Mouse (Mus musculus) testis, adult 2 months (tissue): ENCODE data around the gene Acin1. TPM values are rescaled to one million over a fixed set of nuclear protein-coding genes. Genes with fewer than 3 reads are reported as not detected.

Experiments used
- H3K27ac ChIP-seq: fragments of 200-500 bp; 2 replicates; pipeline ENCODE4 v1.5.1; 2012; ENCODE audit warnings: low read depth, low read length; ENCODE audit not compliant: control insufficient read depth, insufficient read depth
- H3K27me3 ChIP-seq: fragments of 200-500 bp; 2 replicates; pipeline ENCODE4 v1.6.1; 2012; ENCODE audit warnings: mild to moderate bottlenecking, low read length, moderate library complexity; ENCODE audit not compliant: control insufficient read depth, insufficient read depth
- H3K36me3 ChIP-seq: fragments of 200-500 bp; 2 replicates; pipeline ENCODE4 v1.6.1; 2012; ENCODE audit warnings: mild to moderate bottlenecking, low read length; ENCODE audit not compliant: control insufficient read depth, insufficient read depth
- H3K4me1 ChIP-seq: fragments of 200-500 bp; 2 replicates; pipeline ENCODE4 v1.6.1; 2012; ENCODE audit warnings: low read length; ENCODE audit not compliant: control insufficient read depth, insufficient read depth
- H3K4me3 ChIP-seq: fragments of 200-500 bp; 2 replicates; pipeline ENCODE4 v1.5.1; 2012; ENCODE audit warnings: low read depth, mild to moderate bottlenecking, low read length, moderate library complexity, mixed read lengths; ENCODE audit not compliant: control insufficient read depth
- CTCF ChIP-seq: fragments of 200-500 bp; IDR thresholded peaks from 2 replicates; pipeline ENCODE4 v1.5.1; 2012; ENCODE audit warnings: low read depth, mild to moderate bottlenecking, inconsistent platforms, low read length, moderate library complexity; ENCODE audit not compliant: control insufficient read depth, insufficient read depth, insufficient replicate concordance
- POLR2A ChIP-seq: fragments of 200-500 bp; IDR thresholded peaks from 2 replicates; pipeline ENCODE4 v1.6.1; 2012; ENCODE audit warnings: low read depth, mild to moderate bottlenecking, inconsistent platforms, low read length, moderate library complexity; ENCODE audit not compliant: control insufficient read depth
- polyA plus RNA-seq: library from polyadenylated mRNA; depleted of rRNA; stranded (reverse); fragments of >200 nt; gene quantifications from 2 replicates; pipeline ENCODE4 v1.2.3, GENCODE M21; 2012; rRNA removed

Gene Acin1
- polyA plus RNA-seq, 1 experiment = 117 TPM

GRCm38 (mm10) chr14:54597084-54597483, 89.6 kb downstream of the Acin1 start:
- no peak for TF ChIP-seq POLR2A
- peak; percentile 84; the same call in 1 of the 2 replicates for TF ChIP-seq CTCF
- no peaks in the 10 kb centered on the region for H3K27me3 ChIP-seq
- no peaks in the 10 kb centered on the region for H3K36me3 ChIP-seq
- H3K4me3 ChIP-seq = no peak overlapping the region
- H3K27ac ChIP-seq = no peak overlapping the region
- peaks cover 11% of the 10 kb centered on the region for H3K4me1 ChIP-seq

GRCm38 (mm10) chr14:54594631-54595414, 91.9 kb downstream of the Acin1 start:
- TF ChIP-seq CTCF (no peak), POLR2A (no peak)
- H3K4me1 ChIP-seq = peaks cover 11% of the 10 kb centered on the region
- peak overlapping the region; percentile 56 for H3K27ac ChIP-seq
- H3K36me3 ChIP-seq = no peaks in the 10 kb centered on the region
- peak overlapping the region; percentile 62 for H3K4me3 ChIP-seq
- no peaks in the 10 kb centered on the region for H3K27me3 ChIP-seq

- TF ChIP-seq CTCF (peak; percentile 66; the same call in 1 of the 2 replicates), POLR2A (no peak)
- Histone ChIP-seq H3K27ac (peak overlapping the region; percentile 56; the same call in 1 of the 2 replicates), H3K36me3 (no peaks in the 10 kb centered on the region), H3K4me3 (no peak overlapping the region; the same call in 1 of the 2 replicates), H3K27me3 (no peaks in the 10 kb centered on the region), H3K4me1 (peaks cover 11% of the 10 kb centered on the region)
These were observed 92.7 kb downstream of the Acin1 start for GRCm38 (mm10) chr14:54594055-54594454.

GRCm38 (mm10) chr14:54592319-54592934, 94.3 kb downstream of the Acin1 start:
- H3K4me3 ChIP-seq = no peak overlapping the region
- TF ChIP-seq CTCF = no peak
- TF ChIP-seq POLR2A = no peak
- peaks cover 11% of the 10 kb centered on the region for H3K4me1 ChIP-seq
- H3K36me3 ChIP-seq = no peaks in the 10 kb centered on the region
- peak overlapping the region; percentile 68 for H3K27ac ChIP-seq
- H3K27me3 ChIP-seq = no peaks in the 10 kb centered on the region

Other genes starting within 250 kb of the Acin1 start
- 13.8 and 15.6 TPM in 2 replicates for gene Lrp10, start 222.8 kb downstream of the Acin1 start, polyA plus RNA-seq
- 0.25 and 0.28 TPM in 2 replicates for gene Rem2, start 210.8 kb downstream of the Acin1 start, polyA plus RNA-seq
- gene Prmt5, start 169.4 kb downstream of the Acin1 start, polyA plus RNA-seq = 17.5 and 19.0 TPM in 2 replicates
- gene Haus4, start 132.3 kb downstream of the Acin1 start, polyA plus RNA-seq = 107 and 125 TPM in 2 replicates
- 10.0 and 12.5 TPM in 2 replicates for gene Ajuba, start 109.4 kb downstream of the Acin1 start, polyA plus RNA-seq
- 2.1 and 3.5 TPM in 2 replicates for gene 4931414P19Rik, start 80.9 kb downstream of the Acin1 start, polyA plus RNA-seq
- 87.4 and 106 TPM in 2 replicates for gene Psmb5, start 68.9 kb downstream of the Acin1 start, polyA plus RNA-seq
- gene Psmb11, start 65.5 kb downstream of the Acin1 start, polyA plus RNA-seq = 0.04 and 0.38 TPM in 2 replicates
- gene Gm17606, start 46.0 kb downstream of the Acin1 start, polyA plus RNA-seq = not detected in 2 replicates
- gene Cdh24, start 45.6 kb downstream of the Acin1 start, polyA plus RNA-seq = 9.9 and 10.2 TPM in 2 replicates
- gene 1700123O20Rik, start 715 bp downstream of the Acin1 start, polyA plus RNA-seq = 38.6 and 47.0 TPM in 2 replicates
- gene Gm29776, start 11.9 kb upstream of the Acin1 start, polyA plus RNA-seq = 0.22 and 0.32 TPM in 2 replicates
- 0.22 and 0.32 TPM in 2 replicates for gene Cebpe, start 25.2 kb upstream of the Acin1 start, polyA plus RNA-seq
- gene Slc7a8, start 95.0 kb upstream of the Acin1 start, polyA plus RNA-seq = 18.8 and 27.5 TPM in 2 replicates
- gene Rnf212b, start 127.2 kb upstream of the Acin1 start, polyA plus RNA-seq = 9.1 and 9.5 TPM in 2 replicates
- gene Homez, start 184.0 kb upstream of the Acin1 start, polyA plus RNA-seq = 94.0 and 97.4 TPM in 2 replicates
- gene Ppp1r3e, start 190.6 kb upstream of the Acin1 start, polyA plus RNA-seq = 5.4 TPM in 2 replicates
- 29.4 and 31.2 TPM in 2 replicates for gene Bcl2l2, start 196.4 kb upstream of the Acin1 start, polyA plus RNA-seq
- 2.0 and 2.2 TPM in 2 replicates for gene Gm20521, start 196.5 kb upstream of the Acin1 start, polyA plus RNA-seq
- gene Pabpn1, start 205.6 kb upstream of the Acin1 start, polyA plus RNA-seq = 341 and 429 TPM in 2 replicates
- gene Slc22a17, start 226.2 kb upstream of the Acin1 start, polyA plus RNA-seq = 27.3 and 27.8 TPM in 2 replicates
- 1.6 and 1.7 TPM in 2 replicates for gene Efs, start 239.2 kb upstream of the Acin1 start, polyA plus RNA-seq
- gene Il25, start 245.8 kb upstream of the Acin1 start, polyA plus RNA-seq = not detected in 2 replicates
- not detected in 2 replicates for gene Cmtm5, start 249.3 kb upstream of the Acin1 start, polyA plus RNA-seq